Mouse (Mus musculus): ENCODE measurements at regions not wholly inside any gene's neighbourhood (a gene's known extent, or its start where the extent isn't known, plus 50 kb on each side); places are given as distances from the start of the nearest gene placed in this dataset.

DNA sequence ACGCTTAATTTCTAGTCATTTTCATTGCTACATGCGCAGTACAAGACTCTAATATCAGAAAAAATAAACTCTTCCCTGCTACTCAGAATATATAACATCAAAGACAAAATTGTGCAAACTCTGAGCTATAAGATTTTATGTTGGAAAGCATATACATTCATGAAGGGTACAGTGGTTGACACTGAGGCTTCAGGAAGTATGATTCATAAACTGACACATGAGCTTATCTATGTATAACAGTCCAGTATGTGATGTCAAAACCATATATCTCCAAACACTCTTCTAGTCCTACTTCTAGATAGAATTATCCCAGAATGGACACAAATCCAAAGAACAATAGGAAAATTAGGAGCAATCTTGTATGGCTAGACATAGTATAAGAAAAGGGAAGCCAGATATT lies 177.5 kb upstream of the Gm10192 start:
- H3K9ac ChIP-seq = no peak overlapping the region
- no peak overlapping the region for H3K27ac ChIP-seq (replicated peaks)
- H3K9me3 ChIP-seq = no peaks in the 10 kb centered on the region
- 74% methylated on average over 2 of the region's 2 CpGs for WGBS
- no peaks in the 10 kb centered on the region for H3K27me3 ChIP-seq (replicated peaks)
- H3K4me3 ChIP-seq = no peak overlapping the region
- H3K4me1 ChIP-seq = peaks cover 8% of the 10 kb centered on the region
- H3K36me3 ChIP-seq = no peaks in the 10 kb centered on the region
- ATAC-seq (ENCODE audit: extremely low read depth, insufficient number of reproducible peaks, low FRiP score, low TSS enrichment) = no peak
- H3K4me2 ChIP-seq = no peak overlapping the region

- no peak overlapping the region for H3K4me2 ChIP-seq
- peaks cover 8% of the 10 kb centered on the region for H3K4me1 ChIP-seq
- H3K9ac ChIP-seq = no peak overlapping the region
- 0 out of 2 replicates have a peak, but pooled peaks cover 4% of the 10 kb centered on the region for H3K9me3 ChIP-seq
- no peaks in the 10 kb centered on the region for H3K36me3 ChIP-seq
- WGBS = 46% methylated on average over 1 of the region's 1 CpGs
- no peak for ATAC-seq (ENCODE audit: extremely low read depth, insufficient number of reproducible peaks, low FRiP score, low TSS enrichment)
- H3K27me3 ChIP-seq (replicated peaks) = no peaks in the 10 kb centered on the region
- H3K27ac ChIP-seq (replicated peaks) = no peak overlapping the region
- H3K4me3 ChIP-seq = no peak overlapping the region
Observed at GRCm38 (mm10) chr4:97357958-97358357, 175.0 kb upstream of the Gm10192 start.

- no peaks in the 10 kb centered on the region for H3K36me3 ChIP-seq
- no peak overlapping the region for H3K27ac ChIP-seq (replicated peaks)
- H3K9ac ChIP-seq = no peak overlapping the region
- H3K4me2 ChIP-seq = no peak overlapping the region
- no peaks in the 10 kb centered on the region for H3K9me3 ChIP-seq
- 61% methylated on average over 3 of the region's 3 CpGs for WGBS
- no peaks in the 10 kb centered on the region for H3K4me1 ChIP-seq
- H3K4me3 ChIP-seq = no peak overlapping the region
- no peaks in the 10 kb centered on the region for H3K27me3 ChIP-seq (replicated peaks)
- ATAC-seq (ENCODE audit: extremely low read depth, insufficient number of reproducible peaks, low FRiP score, low TSS enrichment) = no peak
Observed at GRCm38 (mm10) chr4:97346799-97347198, 163.8 kb upstream of the Gm10192 start.

- no peaks in the 10 kb centered on the region for H3K27me3 ChIP-seq (replicated peaks)
- no peak overlapping the region for H3K27ac ChIP-seq (replicated peaks)
- ATAC-seq (ENCODE audit: extremely low read depth, insufficient number of reproducible peaks, low FRiP score, low TSS enrichment) = no peak
- H3K4me2 ChIP-seq = no peak overlapping the region
- H3K9me3 ChIP-seq = no peaks in the 10 kb centered on the region
- H3K4me1 ChIP-seq = no peaks in the 10 kb centered on the region
- WGBS = 67% methylated on average over 2 of the region's 2 CpGs
- H3K36me3 ChIP-seq = no peaks in the 10 kb centered on the region
- no peak overlapping the region for H3K9ac ChIP-seq
- H3K4me3 ChIP-seq = no peak overlapping the region
Observed at GRCm38 (mm10) chr4:97344335-97344734, 161.4 kb upstream of the Gm10192 start.

GRCm38 (mm10) chr4:97343378-97343777 lies 160.4 kb upstream of the Gm10192 start:
- Histone ChIP-seq H3K4me1 (no peaks in the 10 kb centered on the region), H3K4me2 (no peak overlapping the region), H3K4me3 (no peak overlapping the region), H3K9me3 (no peaks in the 10 kb centered on the region), H3K9ac (no peak overlapping the region), H3K27ac (replicated peaks) (no peak overlapping the region), H3K36me3 (no peaks in the 10 kb centered on the region), H3K27me3 (replicated peaks) (no peaks in the 10 kb centered on the region)
- WGBS = 68% methylated on average over 1 of the region's 1 CpGs
- ATAC-seq (ENCODE audit: extremely low read depth, insufficient number of reproducible peaks, low FRiP score, low TSS enrichment) = no peak
